Comparison of ENCODE assay signal across 11 mouse cellular contexts in the genomic region with DNA sequence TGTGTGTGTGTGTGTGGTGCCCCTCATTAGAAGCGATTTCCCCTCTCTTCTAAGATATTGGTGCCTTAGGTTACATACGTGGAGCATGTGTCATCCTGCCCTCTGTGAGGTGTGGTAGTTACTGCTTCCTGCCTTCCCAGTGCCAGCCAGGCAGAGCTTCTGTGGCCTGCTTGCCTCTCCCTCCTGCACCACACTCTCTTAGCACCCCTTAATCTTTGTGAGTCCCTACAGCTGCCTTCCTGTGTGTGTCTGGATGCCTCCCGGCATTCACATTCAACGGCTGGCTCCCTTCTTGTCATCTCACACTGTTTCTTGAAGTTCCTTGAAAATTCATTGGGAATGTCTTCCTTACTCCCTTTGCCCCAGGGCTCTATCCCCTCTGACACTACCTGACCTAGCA.
A peak's percentile ranks its signal among the peaks of the same experiment; 100 is the strongest.
DNase-seq lines count a peak whose midpoint lies in the region; ATAC-seq and TF ChIP-seq lines count a peak whose summit lies in the region.
"Had no signal": no experiment of that assay in that cellular context is flagged by ENCODE, and none has a peak within 500 bp of the region (broad histone marks: within the 10 kb centered on the region; RNA-seq: fewer than 3 reads in every experiment).

No protein-coding gene starts in this region.

- no peak overlapping the region for H3K4me3 ChIP-seq in kidney, embryonic 14.5 days (ENCODE audit: low read length)
- H3K4me3 ChIP-seq in C2C12 (ENCODE audit: insufficient read depth, poor library complexity, severe bottlenecking) = no peak overlapping the region
- no peak overlapping the region for H3K4me3 ChIP-seq in embryonic facial prominence, embryonic 10.5 days
- no peak overlapping the region for H3K4me3 ChIP-seq in liver, embryonic 11.5 days (ENCODE audit: low read depth, low read length)
- H3K4me3 ChIP-seq: neural tube, embryonic 15.5 days had no signal

- H3K79me3 ChIP-seq in C2C12 (ENCODE audit: low read depth) = peaks cover 50% of the 10 kb centered on the region

- ATAC-seq in kidney, embryonic 14.5 days (ENCODE audit: low FRiP score, low TSS enrichment) = 0 out of 2 replicates have a peak, but pooled peaks have one; percentile 43
- 0 out of 2 replicates have a peak, but pooled peaks have one; percentile 31 for ATAC-seq in liver, embryonic 11.5 days (replicated peaks; ENCODE audit: low FRiP score)

- intact Hi-C loops in left cerebral cortex, postnatal 14 days (cut with DNase I) = no loop called here

- 48% methylated on average over 4 of the region's 4 CpGs for WGBS in kidney, embryonic 14.5 days
- 41% methylated on average over 4 of the region's 4 CpGs for WGBS in embryonic facial prominence, embryonic 10.5 days
- WGBS in liver, embryonic 11.5 days = 34% methylated on average over 4 of the region's 4 CpGs

- peaks cover 23% of the 10 kb centered on the region; the same call in 1 of the 2 replicates for H3K4me1 ChIP-seq in kidney, embryonic 14.5 days (ENCODE audit: control insufficient read depth, insufficient read depth, low read length)
- peaks cover 31% of the 10 kb centered on the region for H3K4me1 ChIP-seq in embryonic facial prominence, embryonic 10.5 days
- H3K4me1 ChIP-seq in liver, embryonic 11.5 days (replicated peaks; ENCODE audit: control insufficient read depth, insufficient read depth, low read length) = peaks cover 23% of the 10 kb centered on the region

- H3K9me3 ChIP-seq in kidney, embryonic 14.5 days (ENCODE audit: control insufficient read depth, low read length) = no peaks in the 10 kb centered on the region
- no peaks in the 10 kb centered on the region for H3K9me3 ChIP-seq in embryonic facial prominence, embryonic 10.5 days
- H3K9me3 ChIP-seq in liver, embryonic 11.5 days (ENCODE audit: control insufficient read depth, low read length) = no peaks in the 10 kb centered on the region
- H3K9me3 ChIP-seq: neural tube, embryonic 15.5 days had no signal

- H3K4me2 ChIP-seq in kidney, embryonic 14.5 days (replicated peaks; ENCODE audit: low read depth, low read length) = no peak overlapping the region
- H3K4me2 ChIP-seq in liver, embryonic 11.5 days = no peak overlapping the region
- H3K4me2 ChIP-seq: neural tube, embryonic 15.5 days had no signal

- H3K27ac ChIP-seq in kidney, embryonic 14.5 days (ENCODE audit: low read depth, low read length) = peak overlapping the region; percentile 63; the same call in 1 of the 2 replicates
- peak overlapping the region; percentile 59 for H3K27ac ChIP-seq in embryonic facial prominence, embryonic 10.5 days (replicated peaks)
- H3K27ac ChIP-seq in liver, embryonic 11.5 days (ENCODE audit: low read depth, low read length) = peak overlapping the region; percentile 11
- H3K27ac ChIP-seq: neural tube, embryonic 15.5 days had no signal

- peaks cover 66% of the 10 kb centered on the region for H3K79me2 ChIP-seq in C2C12 (ENCODE audit: control insufficient read depth, insufficient read depth)

- H3ac ChIP-seq in C2C12 (ENCODE audit: control insufficient read depth, insufficient read length, low read depth) = peak overlapping the region; percentile 16

- H3K9ac ChIP-seq in kidney, embryonic 14.5 days (ENCODE audit: low read depth, low read length) = no peak overlapping the region
- H3K9ac ChIP-seq in liver, embryonic 11.5 days (ENCODE audit: low read depth, low read length) = no peak overlapping the region
- H3K9ac ChIP-seq: neural tube, embryonic 15.5 days had no signal

- H3K36me3 ChIP-seq in kidney, embryonic 14.5 days (ENCODE audit: control insufficient read depth, insufficient read depth, low read length) = no peaks in the 10 kb centered on the region
- H3K36me3 ChIP-seq in C2C12 (ENCODE audit: control insufficient read depth, insufficient read depth) = no peaks in the 10 kb centered on the region
- no peaks in the 10 kb centered on the region for H3K36me3 ChIP-seq in embryonic facial prominence, embryonic 10.5 days (replicated peaks)
- no peaks in the 10 kb centered on the region for H3K36me3 ChIP-seq in liver, embryonic 11.5 days (ENCODE audit: control insufficient read depth, insufficient read depth, low read length)
- H3K36me3 ChIP-seq: neural tube, embryonic 15.5 days had no signal

- TF ChIP-seq CTCF in C2C12 (IDR thresholded peaks at IDR 0.05; ENCODE audit: control insufficient read depth, insufficient read depth, insufficient read length) = no peak

- H3K27me3 ChIP-seq in kidney, embryonic 14.5 days (ENCODE audit: control insufficient read depth, insufficient read depth, low read length) = no peaks in the 10 kb centered on the region
- no peaks in the 10 kb centered on the region for H3K27me3 ChIP-seq in C2C12 (ENCODE audit: control insufficient read depth, insufficient read depth, insufficient read length)
- no peaks in the 10 kb centered on the region for H3K27me3 ChIP-seq in embryonic facial prominence, embryonic 10.5 days (replicated peaks; ENCODE audit: low read depth, poor library complexity, severe bottlenecking)
- H3K27me3 ChIP-seq in liver, embryonic 11.5 days (replicated peaks; ENCODE audit: control insufficient read depth, insufficient read depth, low read length) = no peaks in the 10 kb centered on the region
- H3K27me3 ChIP-seq: neural tube, embryonic 15.5 days had no signal

- no peak for DNase-seq in kidney, adult 9 months
- DNase-seq in embryonic facial prominence, embryonic 10.5 days (ENCODE audit: low spot score) = no peak
- no peak for DNase-seq in liver, embryonic 11.5 days (ENCODE audit: low spot score)
- no peak for DNase-seq in left cerebral cortex, postnatal 14 days (ENCODE audit: low spot score in 2 of 2)
- DNase-seq in spleen, adult 18-20 months = no peak
- DNase-seq in thymus, postnatal 14 days = no peak
- DNase-seq: cerebellum, adult 11 months; midbrain, embryonic 14.5 days had no signal

TF ChIP-seq in C2C12, 6 proteins besides CTCF, POLR2A, EP300 and RAD21:
- TF ChIP-seq CEBPB (IDR thresholded peaks at IDR 0.05; ENCODE audit: low read depth) (no peak), FOSL1 (IDR thresholded peaks at IDR 0.05; ENCODE audit: insufficient read depth, low read length, poor library complexity, severe bottlenecking) (no peak), MYOG (IDR thresholded peaks at IDR 0.05; ENCODE audit: control insufficient read depth, extremely low read depth, insufficient read length) (no peak), MAX (IDR thresholded peaks at IDR 0.05) (peak; percentile 50), USF1 (IDR thresholded peaks at IDR 0.05; ENCODE audit: low read depth) (no peak), MYOD1 (IDR thresholded peaks at IDR 0.05; ENCODE audit: control insufficient read depth, insufficient read length, low read depth) (no peak)

Comparison
In these comparisons a context has a peak if more than half of its experiments do, and no peak if none do; other contexts are left out.
1. H3K27ac ChIP-seq: peak in every context shown above with its lines; median percentile 63 in kidney, embryonic 14.5 days; 59 in embryonic facial prominence, embryonic 10.5 days; 11 in liver, embryonic 11.5 days.